Mouse (Mus musculus) cerebellum, adult 11-12 months (tissue): ENCODE measurements around the gene Nit1.
A peak's percentile ranks its signal among the peaks of the same experiment; 100 is the strongest.

Experiments
- DNase-seq: peaks from one replicate; pipeline ENCODE4 v3.0.0; 2022

Nit1 gene

DNA sequence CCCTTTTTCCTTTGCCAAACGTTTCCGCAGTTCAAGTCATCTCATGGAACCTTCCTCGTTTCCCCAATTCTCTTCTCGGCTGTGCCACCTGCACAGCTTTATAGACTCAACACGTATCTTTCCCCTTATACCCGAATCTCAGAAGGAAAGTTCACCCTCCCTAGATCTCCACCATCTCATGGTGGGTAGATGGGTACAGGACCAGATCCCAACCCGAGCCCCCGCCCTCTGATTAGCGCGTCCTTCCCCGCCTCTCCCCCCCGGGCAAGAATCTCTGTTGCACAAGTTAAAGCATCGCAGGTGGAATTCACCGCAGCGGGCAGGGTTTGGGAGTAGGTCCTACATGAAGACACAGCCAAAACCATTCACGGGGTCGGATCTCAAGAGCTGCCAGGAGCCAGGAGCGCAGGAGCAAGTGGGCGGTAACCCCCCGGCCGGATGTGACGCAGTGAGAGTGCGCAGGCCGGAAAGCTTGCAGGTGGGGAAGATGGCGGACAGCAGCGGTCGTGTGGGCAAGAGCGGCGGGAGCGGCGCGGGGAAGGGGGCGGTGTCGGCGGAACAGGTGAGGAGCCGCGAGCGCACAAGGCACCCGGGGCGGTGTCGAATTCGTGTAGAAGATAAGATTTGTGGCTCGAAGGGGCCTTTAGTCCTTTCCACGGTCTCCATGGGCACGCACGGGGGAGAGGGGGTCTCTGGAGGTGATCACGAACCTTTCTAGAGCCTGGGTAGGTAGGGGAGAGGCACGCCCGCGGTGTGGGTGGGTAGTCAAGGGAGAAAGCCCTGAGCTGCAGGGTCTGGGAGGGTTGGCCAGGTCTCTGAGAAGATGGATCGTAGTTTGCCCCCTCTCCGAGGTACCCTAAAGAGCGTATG lies at the start of gene Nit1, which contains the start of gene Pfdn2:
Nit1 (minus strand) TSS at position 422 of the 870 bp plus-strand sequence.
Pfdn2 (plus strand) TSS at position 446 of the 870 bp plus-strand sequence.
- peak; percentile 88 for DNase-seq

DNA sequence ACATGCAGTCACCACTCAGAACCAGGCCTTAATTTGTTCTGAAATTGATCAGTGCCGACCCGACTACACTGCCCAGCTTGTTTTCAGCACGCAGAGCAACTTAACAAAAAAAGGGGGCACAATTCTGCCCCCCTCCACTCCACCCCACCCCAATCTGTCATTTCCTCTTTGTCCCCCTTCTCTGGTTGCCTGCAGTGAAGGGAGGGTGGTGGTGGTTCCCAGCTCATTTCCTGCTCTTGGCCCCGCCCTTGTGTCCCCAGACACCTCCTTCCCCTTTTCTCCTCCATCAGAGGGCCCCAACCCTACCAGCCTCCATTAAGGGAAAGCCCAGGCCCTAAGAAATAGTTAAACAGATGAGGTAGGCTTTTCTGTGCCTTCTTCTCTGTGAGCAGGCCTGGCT lies 44.7 kb upstream of the Nit1 start:
- DNase-seq: no peak

DNA sequence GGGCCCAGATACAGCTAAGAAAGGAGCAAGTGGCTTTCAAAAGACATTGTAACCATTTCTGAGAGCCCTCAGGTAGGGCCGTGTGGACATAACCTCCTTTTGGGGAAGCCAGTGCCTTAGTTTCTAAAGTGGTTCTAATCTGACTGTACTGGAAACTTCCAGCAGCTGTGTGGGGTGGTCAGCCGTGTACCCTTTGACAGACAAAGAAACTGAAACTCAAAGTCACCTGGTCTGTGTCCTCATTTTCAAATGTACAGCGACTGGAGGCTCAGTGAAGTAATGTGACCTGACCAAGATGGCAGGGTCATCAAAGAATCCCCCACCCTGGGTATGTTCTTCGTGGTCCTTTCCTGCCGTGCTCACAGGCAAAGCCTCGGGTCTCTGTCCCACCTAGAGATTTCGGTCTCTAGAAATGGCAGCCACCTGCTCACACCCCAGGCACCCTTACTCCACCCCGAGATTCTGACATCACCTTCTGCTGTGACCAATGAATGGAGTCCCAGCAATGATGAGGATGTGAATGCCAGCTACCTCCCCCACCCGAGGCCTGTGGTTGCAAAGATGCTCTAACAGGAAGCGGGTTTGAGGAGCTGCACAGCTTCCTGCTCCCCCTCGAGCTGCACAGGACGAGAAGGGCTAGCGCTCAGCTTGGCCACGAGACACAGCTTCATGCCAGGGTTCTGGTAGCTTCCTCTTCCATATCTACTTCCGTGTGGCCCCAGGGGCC lies 43.1 kb upstream of the Nit1 start, which contains the start of gene Arhgap30:
Arhgap30 (plus strand) TSS at position 579 of the 727 bp plus-strand sequence.
- no peak for DNase-seq

DNA sequence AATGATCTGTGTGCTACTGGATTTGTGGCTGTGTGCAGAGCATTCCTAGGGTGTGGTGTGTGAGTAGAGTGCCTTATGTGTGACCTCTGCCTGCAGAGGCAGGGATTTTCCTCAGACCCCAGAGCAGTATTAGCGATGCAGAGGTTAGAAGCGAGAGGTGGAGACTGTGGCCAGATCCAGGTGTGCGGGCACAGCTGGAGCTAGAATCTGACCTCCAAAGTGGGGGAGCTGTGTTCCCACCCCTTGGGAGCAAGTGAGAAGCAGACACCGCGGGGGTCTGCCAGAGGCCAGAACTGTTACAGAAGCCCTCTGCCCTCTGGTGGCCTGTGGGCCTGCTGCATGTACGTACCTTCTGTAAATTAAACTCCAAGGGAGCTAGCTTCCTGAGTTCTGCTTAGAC lies 41.7 kb upstream of the Nit1 start:
- no peak for DNase-seq

DNA sequence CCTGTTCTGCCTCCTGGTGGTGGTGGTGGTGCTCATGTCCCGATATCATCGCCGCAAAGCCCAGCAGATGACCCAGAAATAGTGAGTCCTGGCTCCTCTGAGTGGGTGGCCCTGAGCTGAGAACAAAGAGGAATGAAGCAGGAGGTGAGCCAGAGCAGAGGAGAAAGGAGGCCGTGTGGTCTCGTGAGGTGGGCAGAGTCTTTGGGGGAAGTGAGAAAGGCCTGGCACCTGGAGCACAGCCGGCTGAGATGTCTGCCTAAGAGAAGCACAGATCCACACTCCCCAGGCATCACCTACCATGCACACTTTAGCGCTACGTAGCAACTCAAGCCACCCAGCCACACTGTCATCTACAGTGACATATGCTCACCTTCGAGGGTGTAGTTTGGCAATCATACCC lies 39.7 kb upstream of the Nit1 start:
- DNase-seq: no peak

DNA sequence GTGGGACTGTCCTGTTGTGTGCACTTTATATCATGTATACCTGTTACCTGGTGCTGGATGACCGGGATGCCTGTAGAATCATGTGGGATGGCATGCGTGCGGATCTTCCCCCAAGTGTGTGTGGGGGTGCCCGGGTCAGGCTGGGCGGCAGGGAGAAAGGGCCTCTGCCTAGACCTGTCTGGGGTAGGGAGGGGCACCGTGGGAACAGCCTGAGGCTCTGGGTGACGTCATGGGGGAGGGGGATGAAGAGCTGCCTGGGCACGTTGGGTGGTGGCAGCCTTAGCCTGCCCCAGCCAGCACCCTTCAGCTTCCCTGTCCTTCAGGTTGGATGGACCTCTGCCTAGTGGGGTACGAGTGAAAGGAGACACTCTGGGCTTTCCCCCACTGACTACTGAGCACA lies 38.9 kb upstream of the Nit1 start:
- no peak for DNase-seq

DNA sequence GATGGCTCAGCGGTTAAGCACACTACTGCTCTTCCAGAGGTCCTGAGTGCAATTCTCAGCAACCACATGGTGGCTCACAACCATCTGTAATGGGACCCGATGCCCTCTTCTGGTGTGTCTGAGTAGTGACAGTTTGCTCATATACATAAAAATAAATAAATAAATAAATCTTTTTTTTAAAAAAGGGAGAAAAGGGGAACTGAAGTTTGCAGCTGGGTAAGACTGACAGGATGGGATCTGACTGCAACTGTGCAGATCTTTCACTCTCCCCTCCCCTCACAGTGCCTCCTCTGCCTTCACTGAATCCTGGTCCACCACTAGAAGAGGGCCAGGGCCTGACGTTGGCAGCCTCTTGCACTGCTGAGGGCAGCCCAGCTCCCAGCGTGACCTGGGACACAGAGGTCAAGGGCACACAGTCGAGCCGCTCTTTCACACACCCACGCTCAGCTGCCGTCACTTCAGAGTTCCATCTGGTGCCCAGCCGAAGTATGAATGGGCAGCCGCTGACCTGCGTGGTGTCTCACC lies 36.7 kb upstream of the Nit1 start:
- no peak for DNase-seq

DNA sequence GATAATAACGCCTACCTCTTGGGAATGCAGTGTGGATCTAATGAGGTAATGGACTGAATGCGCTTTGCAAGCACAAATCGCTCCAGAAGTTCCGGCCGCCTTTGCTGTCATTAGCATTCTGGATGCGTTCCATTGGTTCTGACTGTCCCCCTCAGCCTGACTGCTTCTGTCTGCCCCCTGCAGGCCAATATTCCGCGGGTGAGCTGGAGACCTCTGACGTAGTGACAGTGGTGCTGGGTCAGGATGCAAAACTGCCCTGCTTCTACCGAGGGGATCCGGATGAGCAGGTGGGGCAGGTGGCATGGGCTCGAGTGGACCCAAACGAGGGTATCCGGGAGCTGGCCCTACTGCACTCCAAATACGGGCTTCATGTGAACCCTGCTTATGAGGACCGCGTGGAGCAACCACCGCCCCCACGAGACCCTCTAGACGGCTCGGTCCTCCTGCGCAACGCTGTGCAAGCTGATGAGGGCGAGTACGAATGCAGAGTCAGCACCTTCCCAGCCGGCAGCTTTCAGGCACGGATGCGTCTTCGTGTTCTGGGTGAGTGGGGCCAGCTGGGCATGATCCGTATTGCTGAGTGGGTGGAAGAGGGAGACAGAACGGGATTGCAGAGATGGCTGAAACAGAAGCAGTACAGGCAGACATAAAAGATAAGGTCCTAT lies 34.6 kb upstream of the Nit1 start:
- DNase-seq: peak; percentile 88

DNA sequence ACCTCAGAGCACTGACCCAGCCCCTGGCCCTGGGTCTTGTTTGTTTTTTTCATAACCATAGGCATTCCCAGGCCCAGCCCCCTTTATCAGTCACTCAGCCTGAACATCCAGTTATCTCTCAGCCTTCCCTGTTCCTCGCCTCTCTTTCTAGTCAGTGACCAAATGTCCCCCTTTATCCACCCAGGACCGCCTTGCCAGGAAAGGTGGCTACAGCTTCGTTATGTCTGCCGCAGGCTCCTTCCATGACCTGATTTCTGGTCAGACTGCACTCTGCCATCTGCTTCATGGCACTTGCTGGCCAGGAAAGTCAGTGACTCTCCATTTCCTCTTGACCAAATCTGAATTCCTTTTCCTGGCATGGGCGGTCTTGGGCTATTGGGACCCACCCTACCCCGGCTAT lies 32.9 kb upstream of the Nit1 start:
- DNase-seq: peak; percentile 77

DNA sequence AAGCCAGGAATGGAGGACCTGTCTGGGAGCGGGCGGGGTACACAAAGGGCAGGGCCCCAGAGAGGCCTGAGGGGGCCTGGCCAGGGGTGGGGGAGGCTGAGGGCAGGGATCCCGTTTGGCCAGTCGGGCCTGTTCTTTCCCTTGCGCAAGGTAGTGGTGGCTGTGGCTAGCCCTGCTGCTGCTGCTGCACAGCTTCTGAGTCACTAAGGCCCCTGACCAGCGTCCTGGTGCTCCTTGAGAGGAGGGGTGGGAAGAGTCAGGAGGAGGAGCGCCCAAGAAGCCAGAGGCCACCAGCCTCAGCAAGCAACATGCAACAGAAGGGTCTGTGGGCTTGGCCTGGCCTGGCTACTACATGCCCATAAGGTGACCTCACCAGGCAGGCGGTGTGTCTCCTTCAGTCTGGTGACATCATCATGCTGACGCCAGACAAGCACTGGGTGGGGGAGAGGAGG lies 30.2 kb upstream of the Nit1 start:
- no peak for DNase-seq

DNA sequence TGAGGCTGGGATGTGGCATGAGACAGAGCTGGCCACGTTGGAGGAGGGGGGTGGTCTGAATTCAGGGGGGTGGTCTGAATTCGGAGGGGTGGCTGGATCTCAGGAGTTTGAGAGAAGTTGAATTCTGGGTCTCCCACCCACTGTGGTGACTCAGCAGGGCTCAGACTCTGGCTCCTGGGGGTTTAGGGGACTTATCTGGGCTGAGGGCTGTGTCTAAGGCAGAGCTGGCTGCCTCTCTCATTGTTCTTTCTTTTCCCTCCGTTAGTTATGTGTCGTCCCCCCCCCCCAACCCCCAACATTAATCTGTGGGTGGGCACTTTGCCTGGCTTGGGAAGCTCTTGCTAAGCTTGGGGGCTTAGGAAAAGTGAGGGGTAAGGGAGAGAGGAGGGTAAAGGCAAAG lies 28.5 kb upstream of the Nit1 start:
- no peak for DNase-seq

DNA sequence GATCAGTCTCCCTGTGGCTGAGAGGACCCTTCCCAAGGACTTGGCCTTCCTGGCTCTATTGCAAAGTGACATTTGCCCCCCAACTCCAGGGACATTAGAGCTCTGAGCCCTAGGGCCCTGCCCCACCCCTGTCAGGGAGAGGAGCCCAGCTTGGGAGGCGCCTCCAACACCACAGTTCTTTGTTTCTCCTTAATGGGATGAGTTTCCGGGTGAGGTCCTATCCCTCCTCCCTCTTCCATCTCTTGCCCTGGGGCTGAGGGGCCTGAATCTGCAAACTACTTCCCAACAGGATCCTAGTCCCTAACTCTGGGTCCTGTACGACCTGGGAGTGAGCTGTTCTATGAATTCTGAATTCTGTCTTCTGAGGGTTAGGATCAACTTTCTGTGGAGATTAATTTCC lies 27.4 kb upstream of the Nit1 start:
- no peak for DNase-seq

DNA sequence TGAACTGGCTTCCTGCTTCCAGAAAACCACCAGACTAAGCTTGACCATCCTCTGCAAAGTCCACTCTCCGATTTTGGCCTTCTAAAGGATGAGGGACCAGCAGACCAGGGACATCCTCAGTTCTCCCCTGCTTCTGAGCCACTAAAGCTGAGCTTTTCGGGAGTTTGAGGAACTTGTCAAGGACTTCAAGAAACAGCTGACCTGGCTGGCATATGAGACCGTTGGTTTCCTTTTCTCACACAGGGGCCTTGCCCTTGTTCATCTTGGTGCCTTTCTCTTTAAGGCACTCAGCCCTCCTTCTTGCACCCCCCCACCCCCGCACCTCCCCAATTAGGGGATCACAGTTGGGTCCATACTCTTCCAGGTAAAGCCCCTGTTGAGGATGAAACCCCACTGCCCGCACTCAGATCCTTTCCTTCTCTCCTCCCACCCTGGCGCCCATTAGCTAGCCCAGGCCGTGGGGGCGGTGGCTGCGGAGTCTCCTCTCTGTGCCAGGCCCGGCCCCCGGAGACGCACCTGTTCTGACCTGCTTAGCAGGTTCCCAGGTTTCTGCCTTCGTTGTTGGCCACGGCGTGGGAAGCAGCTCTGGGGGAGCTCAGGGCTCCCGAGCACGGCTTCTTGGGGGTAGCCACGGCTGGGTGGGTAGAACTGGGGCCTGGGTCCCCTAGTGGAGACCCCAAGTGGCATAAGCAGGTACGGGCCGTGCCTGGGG lies 24.6 kb upstream of the Nit1 start, which contains the start of gene Nectin4:
Nectin4 (plus strand) TSS at position 255 of the 712 bp plus-strand sequence.
- DNase-seq: no peak

DNA sequence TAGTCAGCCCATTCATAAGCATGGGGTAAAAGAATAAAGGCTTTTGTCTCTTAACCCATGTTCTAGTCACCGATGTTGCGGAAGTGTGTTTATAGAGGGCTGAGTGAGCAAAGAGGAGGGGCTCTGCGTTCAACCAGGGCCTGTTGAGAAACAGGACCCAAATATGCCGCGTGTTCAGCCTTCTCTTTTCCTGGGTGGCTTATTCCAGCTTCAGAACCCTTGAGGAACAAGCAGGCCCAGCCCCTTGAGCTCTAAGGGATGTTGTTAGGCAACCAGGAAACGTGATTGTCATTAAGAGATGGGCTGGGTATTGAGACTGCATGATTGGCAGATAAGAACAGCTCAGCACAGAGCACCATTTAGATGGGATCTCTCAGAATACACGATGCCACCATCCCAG lies 20.5 kb upstream of the Nit1 start:
- DNase-seq: no peak

DNA sequence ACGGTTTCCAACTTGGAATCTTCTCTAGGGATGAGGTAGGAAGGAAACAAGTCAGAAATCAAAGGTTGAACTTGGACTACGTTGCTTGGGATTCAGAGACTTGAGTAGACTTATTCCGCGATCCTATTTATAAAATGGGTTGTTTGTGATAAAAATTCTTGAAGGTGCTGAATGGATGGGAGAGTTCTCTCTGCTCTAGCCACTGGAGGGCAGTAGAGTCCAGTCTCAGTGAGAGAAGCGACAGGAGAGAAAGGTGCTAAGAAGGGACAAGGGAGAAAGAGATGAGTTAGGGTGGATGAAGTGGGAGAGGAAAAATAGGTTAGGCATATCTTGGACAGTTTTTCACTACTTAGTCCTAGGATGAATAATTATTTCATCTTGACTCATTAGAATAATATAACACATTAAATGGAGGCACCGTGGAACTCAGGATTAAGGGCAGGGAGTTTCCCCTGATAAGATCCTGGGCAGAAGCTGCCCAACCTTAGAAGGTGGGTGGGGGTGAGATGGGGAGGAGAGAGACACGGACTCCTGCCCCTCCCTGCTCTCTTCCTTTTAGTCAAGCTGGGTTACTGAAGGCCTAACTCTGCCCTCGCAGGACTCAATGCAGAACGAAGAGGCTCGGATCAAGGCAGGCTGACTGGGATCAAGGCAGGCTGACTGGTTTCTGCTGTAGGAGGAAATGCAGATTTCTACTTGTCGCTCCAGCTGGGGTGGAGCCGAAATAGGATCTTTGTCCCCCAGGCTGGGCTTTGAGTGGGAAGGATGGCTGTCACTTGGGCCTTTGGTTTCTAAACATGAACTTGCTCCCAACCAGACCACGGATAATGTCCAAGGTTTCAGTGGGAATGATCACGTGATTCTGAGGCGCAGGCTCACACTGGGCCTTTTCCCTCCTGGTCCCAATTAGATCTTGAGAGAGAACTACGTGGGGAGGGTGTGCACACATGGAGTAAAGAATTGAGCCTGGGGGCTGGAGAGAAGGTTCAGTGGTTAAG lies 16.0 kb upstream of the Nit1 start:
- DNase-seq: peak; percentile 80

DNA sequence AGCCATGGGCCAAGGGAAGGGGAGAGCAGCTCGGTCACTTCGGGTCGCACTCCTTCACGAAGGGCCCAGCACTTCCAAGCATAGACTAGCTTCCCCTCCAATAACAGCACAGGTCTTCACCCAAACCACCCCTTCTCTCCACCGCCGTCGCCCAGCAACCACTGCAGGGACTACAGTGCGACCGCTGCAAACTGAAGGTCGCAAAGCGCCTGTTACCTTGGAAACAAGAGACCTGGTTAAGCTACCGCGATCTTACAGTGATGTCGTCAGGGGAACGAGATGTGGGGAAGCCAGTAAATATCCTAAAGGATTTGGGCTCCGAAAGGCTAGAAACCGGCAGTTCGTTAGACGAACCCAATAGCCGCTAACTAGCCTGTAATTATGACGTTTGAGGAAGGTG lies 15.2 kb upstream of the Nit1 start, which contains the start of gene Klhdc9:
Klhdc9 (minus strand) TSS at position 143 of the 400 bp plus-strand sequence.
- DNase-seq: peak; percentile 93

DNA sequence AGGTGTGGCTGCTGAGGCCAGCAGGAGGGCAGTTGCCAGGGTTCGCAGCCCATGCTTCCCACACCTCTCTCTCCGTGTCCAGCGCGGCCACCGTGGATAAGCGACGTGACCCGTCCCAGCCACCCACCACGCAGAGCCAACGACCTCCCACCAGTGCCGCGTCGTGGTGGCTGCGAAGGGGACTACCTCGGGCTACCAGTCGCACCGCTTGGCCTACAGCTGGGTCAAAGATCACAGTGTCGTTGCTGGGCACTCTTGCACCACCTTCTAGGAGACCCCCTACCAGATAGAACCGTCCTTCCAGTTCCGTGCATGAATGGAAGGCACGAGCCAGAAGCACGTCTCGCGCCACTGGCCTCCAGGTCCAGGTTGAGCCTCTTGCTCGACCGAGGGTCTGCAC lies 14.8 kb upstream of the Nit1 start:
- DNase-seq: no peak

DNA sequence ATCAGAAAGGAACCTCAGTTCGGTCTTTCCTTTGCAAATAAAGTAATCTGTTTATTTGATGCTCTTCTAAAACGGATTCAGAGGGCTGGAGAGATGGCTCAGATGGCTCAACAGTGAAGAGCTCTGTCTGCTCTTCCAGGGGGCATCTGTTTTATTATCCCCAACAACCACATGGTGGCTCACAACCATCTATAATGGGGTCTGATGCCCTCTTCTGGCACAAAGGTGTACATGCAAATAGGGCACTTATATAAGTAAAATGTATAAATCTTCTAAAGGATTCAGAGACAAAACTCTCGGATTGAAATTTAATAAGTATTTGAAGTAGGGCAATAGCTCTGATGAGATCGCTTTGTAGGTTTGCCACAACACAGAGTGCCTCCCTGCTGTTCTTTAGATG lies 13.0 kb upstream of the Nit1 start:
- peak; percentile 42 for DNase-seq

DNA sequence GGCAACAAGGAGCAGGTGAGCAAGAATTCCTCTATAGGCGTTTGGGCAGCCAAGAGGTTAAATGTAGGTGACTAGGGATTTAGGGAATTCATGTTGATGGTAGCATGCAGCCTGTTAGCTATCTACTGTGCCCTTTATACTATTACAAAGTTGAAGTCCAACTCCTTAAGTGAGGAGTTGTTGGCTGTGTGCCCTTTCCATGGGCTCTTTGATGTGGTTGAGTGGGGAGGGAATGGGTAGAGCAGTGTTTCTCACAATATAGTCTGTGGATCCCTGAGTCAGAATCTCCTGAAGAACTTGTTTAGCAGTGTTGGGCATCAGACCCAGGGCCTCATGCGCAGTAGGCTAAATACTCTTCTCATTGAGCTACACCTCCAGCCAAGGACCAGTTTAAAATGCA lies 11.4 kb upstream of the Nit1 start:
- DNase-seq: no peak

DNA sequence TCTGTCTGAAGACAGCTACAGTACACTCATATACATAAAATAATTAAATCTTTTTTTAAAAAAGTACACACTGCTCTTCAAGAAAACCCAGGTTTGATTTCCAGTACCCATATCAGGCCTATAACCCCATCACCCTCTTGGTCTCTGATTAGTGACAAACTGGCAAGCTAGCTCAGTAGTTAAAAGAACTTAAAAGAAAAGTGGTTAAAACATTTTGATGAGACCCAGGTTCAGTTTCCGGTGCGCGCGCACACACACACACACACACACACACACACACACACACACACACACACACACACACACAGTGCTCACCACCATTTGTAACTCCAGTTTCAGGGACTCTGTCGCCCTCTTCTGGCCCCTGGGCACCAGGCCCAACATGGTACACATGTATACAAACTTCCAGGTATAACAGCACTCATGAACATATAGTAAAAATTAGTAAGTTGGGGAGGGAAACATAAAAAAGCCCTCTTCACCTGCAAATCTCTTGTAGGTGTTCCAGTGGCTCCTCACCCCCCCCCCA lies 10.4 kb upstream of the Nit1 start:
- DNase-seq: no peak

DNA sequence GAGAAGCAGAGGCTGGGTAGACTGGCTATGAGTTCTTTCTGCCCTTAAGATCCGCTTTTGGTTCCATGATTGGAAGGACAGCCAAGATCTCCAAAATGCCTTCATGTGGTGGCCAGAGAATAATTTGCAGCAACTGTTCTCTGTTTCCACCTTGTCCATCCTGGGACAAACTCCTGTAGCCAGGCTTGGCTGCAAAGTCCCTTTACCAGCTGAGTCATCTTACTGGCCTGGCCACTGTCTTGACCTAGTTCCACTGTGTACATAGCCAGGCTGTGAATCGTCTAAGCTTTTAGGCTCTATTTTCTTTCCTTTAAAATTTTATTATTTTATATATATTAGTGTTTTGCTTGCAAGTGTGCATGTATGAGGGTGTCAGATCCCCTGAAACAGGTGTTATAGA lies 3.8 kb upstream of the Nit1 start:
- DNase-seq: no peak
